Mouse (Mus musculus) neural tube, embryonic 11.5 days (tissue): ENCODE measurements around the gene Mtm1. TPM values are rescaled to one million over a fixed set of nuclear protein-coding genes. Genes with fewer than 3 reads are reported as not detected.

Source experiments
- ATAC-seq: fragments of 200-750 bp; cut with Nextera tagmentation; 2 replicates; pipeline ENCODE4 v1.8.0; 2017; ENCODE audit warnings: moderate number of reproducible peaks, mild to moderate bottlenecking, moderate TSS enrichment, moderate library complexity; ENCODE audit not compliant: insufficient read depth, low FRiP score, low TSS enrichment
- DNase-seq: peaks from one replicate; pipeline ENCODE4 v3.0.0-alpha.2; 2015; ENCODE audit warnings: low spot score
- H3K27ac ChIP-seq: fragments of 300-500 bp; sonication (generic); 2 replicates; pipeline ENCODE4 v1.5.1; 2014; ENCODE audit warnings: low read depth, mild to moderate bottlenecking, low read length
- H3K27me3 ChIP-seq: fragments of 300-500 bp; sonication (generic); 2 replicates; pipeline ENCODE4 v1.6.1; 2014; ENCODE audit warnings: mild to moderate bottlenecking, low read length, mixed read lengths; ENCODE audit not compliant: control insufficient read depth, insufficient read depth
- H3K36me3 ChIP-seq: fragments of 300-500 bp; sonication (generic); 2 replicates; pipeline ENCODE4 v1.6.1; 2014; ENCODE audit warnings: mild to moderate bottlenecking, low read length, moderate library complexity, mixed read lengths; ENCODE audit not compliant: control insufficient read depth, insufficient read depth
- H3K4me1 ChIP-seq: fragments of 300-500 bp; sonication (generic); 2 replicates; pipeline ENCODE4 v1.6.1; 2014; ENCODE audit warnings: low read length, mixed read lengths; ENCODE audit not compliant: control insufficient read depth, insufficient read depth
- H3K4me2 ChIP-seq: fragments of 300-500 bp; sonication (generic); 2 replicates; pipeline ENCODE4 v1.6.1; 2014; ENCODE audit warnings: low read depth, mild to moderate bottlenecking, moderate library complexity
- H3K4me3 ChIP-seq: fragments of 300-500 bp; sonication (generic); 2 replicates; pipeline ENCODE4 v1.5.1; 2014; ENCODE audit warnings: low read depth, low read length
- H3K9ac ChIP-seq: fragments of 300-500 bp; sonication (generic); 2 replicates; pipeline ENCODE4 v1.6.1; 2014; ENCODE audit warnings: mild to moderate bottlenecking, low read length
- H3K9me3 ChIP-seq: fragments of 300-500 bp; sonication (generic); 2 replicates; pipeline ENCODE4 v1.6.1; 2016; ENCODE audit warnings: low read length; ENCODE audit not compliant: control insufficient read depth
- WGBS: fragments of 180-500 bp; shearing (Covaris S2); extraction: QIAGEN DNeasy Blood & Tissue Kit; methylation state at CpG from one replicate; pipeline ENCODE4 v1.1.7; 2014; 5-methylcytosine and 5-hydroxymethylcytosine counted together
- polyA plus RNA-seq: library from polyadenylated mRNA; unstranded; fragments of >200 nt; fragmentation: Nextera tagmentation; extraction: Ambion mirVana; gene quantifications from 2 replicates; pipeline ENCODE4 v1.2.1, GENCODE M21; 2014

Gene Mtm1
- polyA plus RNA-seq: 3.4 and 5.1 TPM in 2 replicates

DNA sequence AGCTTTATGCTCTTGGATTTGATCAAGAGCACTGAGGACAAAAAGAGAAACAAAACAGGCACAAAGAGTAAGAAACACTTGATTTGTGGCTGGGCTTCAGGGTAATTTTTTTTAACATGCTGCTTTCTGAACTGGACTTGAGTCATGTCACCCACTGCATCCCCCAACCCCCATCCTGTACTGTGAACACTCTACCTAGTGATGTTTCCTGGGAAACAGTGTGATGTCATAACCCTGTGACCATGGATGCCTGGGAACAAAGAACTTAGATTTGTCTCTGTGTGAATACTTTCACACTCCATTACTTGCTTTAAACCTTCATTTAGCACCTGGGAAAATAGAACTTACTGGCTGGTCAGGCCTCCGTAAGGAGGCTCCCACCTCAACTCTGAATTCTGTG, at the start of gene Mtm1:
Gene Mtm1, plus strand, starts transcription at position 301 of the 400 bp plus-strand sequence.
- no peak within 1 kb of the TSS for H3K27ac ChIP-seq
- no peak for ATAC-seq
- H3K4me3 ChIP-seq: no peak within 1 kb of the TSS
- no peaks in the 10 kb centered on the region for H3K4me1 ChIP-seq
- no peaks in the 10 kb centered on the region for H3K9me3 ChIP-seq
- no peak for DNase-seq
- H3K9ac ChIP-seq: no peak within 1 kb of the TSS
- H3K36me3 ChIP-seq: no peaks in the 10 kb centered on the region
- no peaks in the 10 kb centered on the region for H3K27me3 ChIP-seq
- WGBS: 50% methylated on average over 1 of the region's 1 CpGs
- H3K4me2 ChIP-seq: no peak within 1 kb of the TSS

DNA sequence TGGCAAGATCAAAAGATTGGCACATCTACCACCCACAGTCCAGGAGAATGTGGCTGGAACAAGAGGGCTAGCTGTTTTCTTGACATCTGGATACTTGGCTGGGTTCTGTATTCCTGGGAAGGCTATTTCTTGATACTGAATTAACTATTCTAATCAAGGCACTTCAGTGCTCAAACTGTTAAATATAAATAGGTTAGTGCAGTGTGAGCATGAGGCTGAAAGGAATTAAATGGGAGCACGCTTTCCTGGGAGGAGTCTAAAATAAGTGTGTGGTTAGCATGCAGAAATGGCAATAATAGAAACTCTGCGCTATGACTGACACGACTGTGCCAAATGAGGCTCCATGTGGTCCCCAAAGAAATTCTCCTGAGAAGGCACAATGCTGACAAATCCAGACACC, 29.0 kb upstream of the Mtm1 start:
- no peaks in the 10 kb centered on the region for H3K36me3 ChIP-seq
- no peaks in the 10 kb centered on the region for H3K4me1 ChIP-seq
- H3K27ac ChIP-seq: no peak overlapping the region
- H3K4me3 ChIP-seq: no peak overlapping the region
- ATAC-seq (no peak), DNase-seq (no peak)
- H3K9ac ChIP-seq: no peak overlapping the region
- no peak overlapping the region for H3K4me2 ChIP-seq
- no peaks in the 10 kb centered on the region for H3K27me3 ChIP-seq
- WGBS: 88% methylated on average over 3 of the region's 3 CpGs
- H3K9me3 ChIP-seq: no peaks in the 10 kb centered on the region

DNA sequence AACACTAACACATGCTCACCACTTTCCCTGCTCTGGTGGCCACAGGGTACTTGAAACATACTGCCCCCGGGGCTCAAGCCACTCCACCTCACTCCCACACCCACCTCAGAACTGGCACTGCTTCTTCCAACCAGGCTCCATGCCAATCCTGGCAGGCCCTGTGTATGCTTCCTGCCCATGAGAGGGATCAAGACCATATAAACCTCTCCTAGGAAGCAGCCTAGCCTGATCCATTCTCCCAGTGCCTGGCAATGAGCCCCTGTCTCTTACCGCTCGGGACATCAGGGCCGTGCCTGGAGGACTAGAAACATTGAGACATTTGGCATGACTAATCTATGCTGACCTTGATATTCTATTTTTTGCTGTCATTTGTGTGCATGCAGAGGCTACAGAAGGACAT, 26.9 kb upstream of the Mtm1 start:
- Histone ChIP-seq H3K4me3 (no peak overlapping the region), H3K9me3 (no peaks in the 10 kb centered on the region), H3K4me1 (no peaks in the 10 kb centered on the region), H3K27me3 (no peaks in the 10 kb centered on the region), H3K4me2 (no peak overlapping the region), H3K36me3 (no peaks in the 10 kb centered on the region), H3K9ac (no peak overlapping the region), H3K27ac (no peak overlapping the region)
- ATAC-seq: no peak
- WGBS: 94% methylated on average over 4 of the region's 4 CpGs
- DNase-seq: no peak

DNA sequence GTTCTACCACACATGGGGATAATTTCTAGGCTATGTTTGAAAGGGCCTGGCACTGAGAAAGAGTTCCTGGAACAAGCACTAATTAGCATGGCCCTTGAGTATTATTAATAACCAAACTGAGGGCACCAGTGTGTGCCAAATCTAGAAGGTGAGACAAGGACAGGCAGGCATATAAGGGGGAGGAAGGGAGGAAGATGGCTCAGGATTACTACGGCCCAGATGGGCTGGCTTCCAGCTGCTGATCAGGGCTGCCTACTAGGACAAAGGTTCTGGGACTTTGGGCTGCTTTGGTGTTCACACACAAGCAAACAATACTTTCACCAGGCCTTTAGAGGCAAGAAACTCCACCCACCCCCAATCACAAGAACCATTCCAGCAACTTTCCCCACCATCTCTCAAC, 24.2 kb upstream of the Mtm1 start:
- Histone ChIP-seq H3K4me2 (no peak overlapping the region), H3K27ac (no peak overlapping the region), H3K4me3 (no peak overlapping the region), H3K27me3 (no peaks in the 10 kb centered on the region), H3K9ac (no peak overlapping the region), H3K36me3 (no peaks in the 10 kb centered on the region), H3K9me3 (no peaks in the 10 kb centered on the region), H3K4me1 (no peaks in the 10 kb centered on the region)
- no peak for DNase-seq
- WGBS: 67% methylated on average over 1 of the region's 1 CpGs
- no peak for ATAC-seq

DNA sequence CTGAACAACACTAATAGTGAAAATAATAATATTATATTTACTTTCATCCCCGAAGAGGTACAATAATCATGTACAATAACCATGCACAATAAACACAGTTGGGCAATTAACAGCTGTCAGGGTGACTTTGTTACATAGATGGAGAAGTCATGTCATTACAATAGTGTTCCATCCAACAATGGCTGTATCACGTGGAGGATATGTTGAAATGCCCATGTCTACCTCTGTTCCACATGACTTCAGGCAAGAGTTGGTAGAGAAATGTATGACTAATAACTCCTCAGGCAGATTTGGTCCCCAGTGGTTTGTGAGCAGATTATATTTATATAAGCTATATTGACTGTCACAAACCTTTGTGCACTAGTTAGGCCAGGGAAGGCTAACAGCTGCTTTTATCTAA, 5.8 kb upstream of the Mtm1 start:
- Histone ChIP-seq H3K4me2 (no peak overlapping the region), H3K9ac (no peak overlapping the region), H3K9me3 (no peaks in the 10 kb centered on the region), H3K27ac (no peak overlapping the region), H3K27me3 (no peaks in the 10 kb centered on the region), H3K36me3 (no peaks in the 10 kb centered on the region), H3K4me3 (no peak overlapping the region), H3K4me1 (no peaks in the 10 kb centered on the region)
- DNase-seq: no peak
- no peak for ATAC-seq
- 69% methylated on average over 2 of the region's 2 CpGs for WGBS

DNA sequence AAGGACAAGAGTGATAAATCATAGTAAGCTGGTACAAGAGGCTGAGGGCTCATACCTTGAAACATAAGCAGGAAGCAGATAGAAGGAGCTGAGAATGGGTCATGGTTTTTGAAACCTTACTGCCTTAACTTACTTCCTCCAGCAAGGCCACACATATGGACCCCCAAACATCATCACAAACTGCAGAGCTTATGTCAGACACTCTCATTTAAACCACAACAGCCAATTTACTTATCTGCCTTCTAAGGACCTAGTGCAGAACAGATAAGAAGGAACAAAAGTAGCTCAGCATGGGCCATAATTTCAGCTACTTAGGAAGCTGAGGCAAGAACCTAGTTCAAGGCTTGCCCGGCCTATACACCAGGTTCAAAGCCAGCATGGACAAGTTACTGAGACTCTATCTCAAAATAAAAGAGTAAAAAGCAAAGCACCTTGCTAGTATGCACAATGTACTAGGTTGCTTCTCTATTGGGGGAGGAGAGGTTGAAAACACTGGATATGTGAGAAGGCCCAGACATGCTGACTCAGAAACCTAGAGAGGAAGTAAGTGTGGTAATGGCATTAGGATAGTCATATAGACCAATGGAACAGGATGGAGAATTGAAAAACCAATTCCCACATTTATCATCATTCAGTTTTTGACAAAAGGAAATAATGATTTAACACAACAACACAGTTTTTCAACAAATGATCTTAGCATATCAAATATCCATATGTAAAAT, 4.6 kb upstream of the Mtm1 start:
- H3K9ac ChIP-seq: no peak overlapping the region
- DNase-seq (no peak), ATAC-seq (no peak)
- no peaks in the 10 kb centered on the region for H3K4me1 ChIP-seq
- H3K4me2 ChIP-seq: no peak overlapping the region
- no peaks in the 10 kb centered on the region for H3K27me3 ChIP-seq
- H3K27ac ChIP-seq: no peak overlapping the region
- 91% methylated on average over 1 of the region's 1 CpGs for WGBS
- no peaks in the 10 kb centered on the region for H3K36me3 ChIP-seq
- H3K9me3 ChIP-seq: no peaks in the 10 kb centered on the region
- no peak overlapping the region for H3K4me3 ChIP-seq

DNA sequence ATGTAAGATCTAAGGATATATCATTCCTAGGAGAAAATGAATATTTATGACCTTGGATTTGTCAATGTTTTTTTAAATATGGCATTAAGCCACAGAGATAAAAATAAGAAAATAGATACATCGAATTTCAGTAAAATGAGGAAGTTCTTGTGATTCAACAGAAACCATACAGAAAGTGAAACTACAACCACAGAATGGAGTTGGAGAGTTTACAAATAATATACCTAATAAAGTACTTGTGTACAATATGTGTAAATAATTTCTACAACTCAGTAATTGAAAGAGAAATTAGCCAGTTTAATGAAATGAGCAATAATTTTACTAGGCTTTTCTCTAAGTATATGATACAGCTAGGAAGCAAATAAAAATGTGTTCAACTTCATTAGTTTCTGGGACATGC, 4.0 kb upstream of the Mtm1 start:
- no peak overlapping the region for H3K4me2 ChIP-seq
- H3K36me3 ChIP-seq: no peaks in the 10 kb centered on the region
- 79% methylated on average over 1 of the region's 1 CpGs for WGBS

DNA sequence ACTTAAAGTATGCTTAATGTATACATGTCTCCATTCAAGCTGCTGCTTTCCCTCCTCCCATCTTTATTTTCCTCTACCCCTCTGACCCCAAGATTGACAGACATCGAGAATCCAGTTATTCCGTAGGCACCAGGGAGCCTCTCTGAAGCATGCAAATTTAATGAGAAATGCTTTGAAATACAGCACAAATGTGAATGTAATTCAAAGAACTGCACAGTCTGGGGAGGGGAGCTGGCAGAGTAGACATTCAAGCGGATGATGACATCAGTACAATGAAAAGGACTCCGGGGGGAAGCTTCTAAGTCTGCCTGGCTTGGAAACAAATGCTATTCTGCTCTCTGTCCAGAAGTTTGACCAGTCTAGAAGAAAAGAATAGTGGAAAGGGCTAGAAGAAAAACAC, 2.3 kb downstream of the Mtm1 start:
- WGBS: 66% methylated on average over 4 of the region's 4 CpGs
- H3K27me3 ChIP-seq: no peaks in the 10 kb centered on the region
- no peaks in the 10 kb centered on the region for H3K36me3 ChIP-seq
- DNase-seq: no peak
- H3K4me1 ChIP-seq: no peaks in the 10 kb centered on the region
- no peaks in the 10 kb centered on the region for H3K9me3 ChIP-seq
- H3K4me2 ChIP-seq: no peak overlapping the region
- no peak overlapping the region for H3K4me3 ChIP-seq
- no peak overlapping the region for H3K27ac ChIP-seq
- no peak overlapping the region for H3K9ac ChIP-seq
- no peak for ATAC-seq

More for the DNA sequence above, 4.0 kb upstream of the Mtm1 start:
- no peak for DNase-seq
- ATAC-seq: no peak
- Histone ChIP-seq H3K4me3 (no peak overlapping the region), H3K4me1 (no peaks in the 10 kb centered on the region), H3K27ac (no peak overlapping the region), H3K9ac (no peak overlapping the region), H3K9me3 (no peaks in the 10 kb centered on the region), H3K27me3 (no peaks in the 10 kb centered on the region)

DNA sequence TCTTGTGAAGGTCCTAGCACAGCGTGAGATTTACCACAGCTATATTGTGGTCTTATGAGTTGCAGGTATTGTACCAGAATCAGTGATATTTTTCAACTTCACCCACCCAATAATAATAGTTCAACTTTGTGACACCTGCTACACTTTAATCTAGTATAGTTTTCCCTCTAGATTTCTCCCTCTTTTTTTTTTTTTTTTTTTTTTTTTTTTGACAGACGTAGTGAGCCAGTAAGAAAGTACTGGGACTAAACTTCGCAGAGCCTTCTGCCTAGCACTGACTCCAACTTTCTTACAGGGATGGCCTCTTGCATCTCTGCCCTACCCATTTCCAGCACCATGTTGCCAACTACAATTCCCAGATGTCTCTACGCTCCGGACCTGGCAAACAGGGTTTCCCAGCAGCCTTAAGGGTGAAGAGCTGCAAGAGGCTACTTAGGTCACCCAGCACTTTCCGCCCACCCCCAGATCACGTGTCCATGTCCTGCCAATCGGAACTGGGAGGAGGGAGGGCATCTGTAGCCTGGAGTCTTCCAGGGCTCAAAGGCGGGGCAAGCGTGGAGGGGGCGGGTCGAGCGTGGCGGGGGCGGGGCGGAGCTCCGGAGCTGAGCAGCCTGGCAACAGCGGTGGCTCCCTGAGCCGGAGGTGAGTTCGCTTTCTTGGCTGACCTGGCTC, 4.0 kb downstream of the Mtm1 start:
- WGBS: 11% methylated on average over 19 of the region's 20 CpGs
- no peak overlapping the region for H3K27ac ChIP-seq
- H3K4me3 ChIP-seq: peak overlapping the region; percentile 40
- no peaks in the 10 kb centered on the region for H3K36me3 ChIP-seq
- no peaks in the 10 kb centered on the region for H3K4me1 ChIP-seq
- no peaks in the 10 kb centered on the region for H3K9me3 ChIP-seq
- DNase-seq (peak; percentile 85), ATAC-seq (peak; percentile 98)
- peak overlapping the region; percentile 57 for H3K4me2 ChIP-seq
- no peak overlapping the region for H3K9ac ChIP-seq
- no peaks in the 10 kb centered on the region for H3K27me3 ChIP-seq
